Mouse (Mus musculus) urinary bladder, postnatal 4 days (tissue): Measurements from ENCODE around the gene Itga1.

Source experiments
- DNase-seq, 2 experiments: peaks; one replicate each; pipeline ENCODE4 v3.0.0; 2021 to 2022; ENCODE audit warnings: low spot score in 2 of 2

Itga1 gene

DNA sequence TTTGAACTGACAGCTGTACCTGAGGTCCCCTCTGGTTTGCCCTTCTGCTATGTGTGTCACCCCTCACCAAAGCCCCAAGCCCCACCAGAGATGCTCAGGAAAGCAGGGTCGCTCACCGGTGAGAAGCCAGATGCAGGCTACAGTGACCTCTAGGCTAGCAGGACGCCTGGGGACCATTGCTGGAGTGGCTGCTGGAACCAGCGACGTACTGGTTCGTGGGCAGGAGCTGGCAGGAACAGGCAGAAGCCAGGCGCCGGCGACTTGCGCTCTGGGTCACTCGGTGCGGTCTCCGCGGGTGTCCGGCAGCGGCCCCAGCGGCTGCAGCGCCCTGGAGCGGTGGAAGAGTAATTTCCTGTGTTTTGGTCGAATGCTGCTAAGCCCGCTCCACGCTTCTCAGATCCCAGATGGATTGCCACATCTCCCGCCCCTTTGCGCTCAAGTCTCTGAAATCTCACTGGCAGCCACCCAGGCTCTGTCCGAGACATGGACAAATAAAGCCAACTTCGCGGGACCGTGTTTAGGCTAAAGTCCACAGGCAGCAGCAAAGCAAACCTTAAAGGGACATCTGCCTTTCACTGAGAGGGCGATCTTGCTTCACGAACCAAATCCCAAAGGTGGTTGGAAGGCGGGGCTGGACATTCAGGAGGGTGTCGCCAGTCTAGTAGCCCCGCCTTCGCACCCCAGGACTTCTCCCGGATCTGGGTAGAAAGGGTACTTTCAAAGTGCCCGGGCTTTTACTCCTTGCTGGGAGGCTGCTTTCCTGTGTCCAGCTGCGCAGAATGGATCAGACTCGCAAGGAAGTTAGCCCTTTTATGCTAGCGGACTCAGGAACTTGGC, at the start of gene Itga1, which contains the start of gene Gm49395:
Itga1 (minus strand) TSS at position 610 of the 837 bp plus-strand sequence.
Gm49395 (minus strand) TSS at position 567 of the 837 bp plus-strand sequence.
- peak; percentile 74 to 78 for DNase-seq

DNA sequence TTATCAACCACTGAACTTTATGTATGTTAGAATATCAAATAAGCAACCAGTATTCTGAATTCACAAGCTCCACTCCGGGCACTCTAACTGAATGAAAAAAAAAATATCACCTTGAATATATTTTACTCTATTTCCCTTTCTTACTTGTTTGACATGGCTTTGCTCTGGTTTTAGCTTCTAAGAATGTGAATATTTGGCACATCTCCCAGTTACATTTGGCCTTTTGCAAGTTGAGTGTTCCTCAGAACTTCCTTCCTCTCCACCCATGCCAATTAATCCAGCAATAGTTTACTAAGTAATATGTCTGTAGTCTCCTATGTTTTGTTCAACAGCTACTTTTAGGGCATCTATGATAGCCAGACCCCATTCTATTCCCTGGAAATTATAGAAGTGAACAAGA, 48.8 kb upstream of the Itga1 start:
- no peak for DNase-seq

DNA sequence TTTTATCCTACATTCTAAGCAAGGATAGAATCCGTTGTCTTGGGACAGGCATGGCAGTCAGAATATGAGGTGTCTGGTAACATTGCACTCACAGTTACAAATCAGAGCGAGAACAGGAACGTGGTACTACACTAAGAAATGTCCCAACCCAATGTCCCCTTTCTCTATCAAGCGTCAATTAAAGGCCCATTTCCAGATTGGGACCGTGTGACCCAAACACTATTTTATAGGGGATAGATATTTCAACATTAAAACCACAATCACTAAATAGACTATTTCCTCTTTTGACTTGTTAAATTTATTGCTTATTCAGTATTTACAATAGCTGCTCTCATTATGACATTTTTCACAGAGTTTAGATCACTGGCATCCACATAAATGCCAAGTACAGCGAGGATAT, 48.1 kb upstream of the Itga1 start:
- no peak for DNase-seq

DNA sequence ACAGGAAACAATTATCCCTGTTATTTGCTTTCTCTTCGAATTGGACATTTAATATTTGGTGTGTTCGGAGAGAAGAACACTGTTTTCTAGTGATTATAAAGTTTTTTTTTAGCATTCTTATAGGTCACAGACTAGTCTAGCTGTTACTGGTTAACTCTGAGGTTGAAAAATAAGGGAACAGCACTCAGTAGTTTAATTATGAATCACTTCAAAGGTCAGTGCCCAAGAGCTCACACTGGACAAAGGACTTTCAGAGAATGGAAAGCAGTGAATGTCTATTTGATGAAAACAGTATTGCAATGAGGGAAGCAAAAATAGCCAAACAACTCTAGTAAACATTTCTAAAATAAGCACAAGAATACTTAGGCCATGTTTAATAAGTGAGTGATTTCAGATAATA, 41.8 kb upstream of the Itga1 start:
- DNase-seq: no peak

DNA sequence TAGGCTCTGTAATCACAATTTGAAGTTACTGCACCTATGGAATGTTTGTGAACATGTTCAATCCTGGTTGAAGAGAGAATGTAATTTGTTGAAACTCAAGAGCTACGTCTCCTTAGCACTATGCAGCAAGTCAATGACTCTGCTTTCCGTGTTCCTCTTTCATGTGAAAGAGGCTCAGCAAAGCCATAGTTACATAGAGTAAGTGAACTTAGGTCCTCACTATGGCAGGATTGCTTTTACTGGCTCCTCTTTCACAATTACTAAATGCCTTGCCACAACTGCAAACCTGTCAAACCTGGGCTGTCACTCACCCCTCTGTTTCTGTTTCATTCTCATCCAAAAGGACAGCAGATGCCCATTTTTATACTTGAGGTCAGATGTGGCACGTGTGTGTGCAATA, 40.3 kb upstream of the Itga1 start:
- DNase-seq: no peak

DNA sequence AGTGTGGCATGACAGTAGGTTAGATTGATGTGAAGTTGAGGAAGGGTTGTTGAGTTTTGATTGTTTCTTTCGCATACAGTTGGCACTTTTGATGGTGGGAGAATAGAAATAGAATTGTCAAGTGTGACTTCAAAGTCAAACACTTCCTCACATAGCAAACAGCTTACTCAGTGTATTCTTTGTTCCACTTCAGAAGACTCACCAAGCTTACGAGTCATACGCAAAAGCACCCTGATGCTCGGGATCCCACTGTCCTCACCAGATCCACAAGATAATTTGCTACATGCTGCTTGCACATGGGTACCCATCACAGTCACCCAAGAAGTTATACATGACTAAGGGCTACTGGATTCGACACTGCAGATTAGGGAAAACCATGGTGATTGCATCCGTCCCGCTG, 36.7 kb upstream of the Itga1 start:
- DNase-seq: no peak

DNA sequence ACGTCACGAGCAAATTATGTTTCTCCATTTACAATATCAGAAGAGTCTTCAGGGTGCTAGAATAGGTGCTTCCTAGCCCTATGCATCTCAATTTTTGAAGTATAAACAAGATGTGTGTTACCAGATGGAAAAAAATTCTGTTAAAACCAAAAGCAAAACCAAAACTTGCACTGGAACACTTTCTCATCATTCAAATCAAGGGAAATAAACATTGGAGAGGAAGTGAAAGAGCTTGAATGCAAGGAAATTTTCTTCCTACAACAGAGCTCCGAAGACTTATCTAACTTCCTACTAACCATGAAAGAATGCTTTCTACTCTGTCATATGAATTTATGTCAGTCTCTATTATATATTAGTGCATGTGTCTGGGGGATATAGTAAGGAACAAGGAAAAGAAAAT, 35.0 kb upstream of the Itga1 start:
- no peak for DNase-seq

DNA sequence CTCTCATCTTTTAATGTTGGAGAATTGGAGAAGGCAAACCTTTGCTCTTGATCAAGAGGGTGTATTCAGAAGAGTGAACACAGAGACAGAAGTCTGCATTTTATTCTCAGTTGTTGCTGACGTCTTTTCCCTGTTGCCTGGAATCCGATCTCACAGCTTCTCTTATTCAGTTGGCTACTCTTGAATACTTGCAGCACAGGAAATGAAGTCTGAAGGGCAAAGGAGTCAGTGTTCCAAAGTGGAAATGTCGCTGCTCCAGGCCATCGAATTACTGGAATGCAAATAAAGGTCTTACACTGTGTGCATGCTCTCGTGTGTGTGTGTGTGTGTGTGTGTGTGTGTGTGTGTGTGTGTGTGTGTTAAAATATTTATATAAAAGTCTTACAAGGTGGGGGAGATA, 30.7 kb upstream of the Itga1 start:
- DNase-seq: no peak

DNA sequence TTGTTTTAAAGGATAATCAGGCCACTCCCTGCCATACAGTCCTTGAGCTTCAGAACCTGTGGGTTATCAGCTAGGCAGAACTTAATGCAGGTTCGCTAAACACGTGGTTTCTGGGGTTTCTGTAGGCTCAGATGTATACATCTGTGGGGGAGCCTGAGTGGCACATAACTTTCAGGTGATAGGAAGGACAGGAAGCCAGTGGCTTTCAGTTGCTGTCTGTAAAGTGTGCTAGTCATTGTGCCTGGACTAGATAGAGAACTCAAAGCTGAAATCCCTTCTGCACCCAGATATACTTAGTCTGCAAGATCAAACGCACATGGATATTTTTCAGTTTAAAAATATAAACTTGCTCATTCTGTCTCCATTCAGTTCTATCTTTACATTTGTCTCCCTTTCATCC, 29.6 kb upstream of the Itga1 start:
- no peak for DNase-seq

DNA sequence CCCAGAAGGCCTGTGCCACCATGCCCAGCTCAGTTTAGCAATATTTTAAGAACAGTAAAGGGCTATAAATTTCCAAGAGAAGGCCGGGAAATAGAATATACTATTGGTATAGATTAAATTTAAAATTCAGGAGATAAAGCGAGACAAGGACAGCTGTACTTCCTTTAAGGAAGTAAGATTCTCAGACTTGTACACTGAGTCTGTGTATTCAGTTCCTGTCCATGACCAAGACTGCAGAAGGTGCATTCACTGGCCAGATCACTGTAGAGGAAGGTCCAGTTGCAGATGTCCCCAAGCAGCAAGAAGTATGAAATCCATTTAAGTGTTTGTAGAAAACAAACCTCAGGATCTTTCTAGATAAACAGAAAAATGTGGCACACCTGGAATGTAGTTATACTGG, 28.3 kb upstream of the Itga1 start:
- no peak for DNase-seq

DNA sequence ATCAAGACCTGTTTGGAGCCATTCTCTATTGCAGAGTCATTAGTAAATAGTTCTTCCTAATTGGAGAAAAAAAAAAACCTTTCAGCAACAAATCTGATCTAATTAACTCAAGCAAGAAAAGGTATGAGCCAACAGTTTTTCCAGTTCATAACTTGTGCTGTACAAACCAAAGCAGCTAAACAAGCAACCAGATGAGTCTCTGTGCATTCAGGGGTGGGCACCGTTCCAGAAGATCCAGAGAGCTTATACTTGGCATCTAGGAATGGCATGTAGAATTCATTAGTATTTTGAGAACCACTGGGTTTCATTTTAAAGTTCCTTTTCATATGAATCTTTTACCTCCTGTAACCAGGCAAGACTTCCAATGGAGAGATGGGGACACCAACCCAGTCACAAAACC, 26.1 kb upstream of the Itga1 start:
- no peak for DNase-seq

DNA sequence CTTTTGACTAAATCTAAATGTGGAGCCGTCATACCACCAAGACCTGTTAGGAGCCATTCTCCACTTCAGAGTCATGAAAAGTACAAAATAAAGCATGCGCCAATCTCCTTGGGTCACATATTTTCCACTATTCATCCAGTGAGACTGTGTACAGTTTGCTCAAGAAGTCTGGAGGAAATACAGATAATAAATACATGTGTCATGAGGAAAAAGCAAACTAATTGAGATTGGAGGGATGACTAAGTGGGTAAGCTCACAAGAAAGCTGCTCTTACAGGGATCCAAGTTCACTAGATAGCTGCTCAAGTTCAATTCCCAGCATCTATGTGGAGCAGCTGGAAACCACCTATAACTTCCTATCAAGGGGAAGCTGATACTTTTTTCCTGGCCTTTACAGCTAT, 24.8 kb upstream of the Itga1 start:
- DNase-seq: no peak

DNA sequence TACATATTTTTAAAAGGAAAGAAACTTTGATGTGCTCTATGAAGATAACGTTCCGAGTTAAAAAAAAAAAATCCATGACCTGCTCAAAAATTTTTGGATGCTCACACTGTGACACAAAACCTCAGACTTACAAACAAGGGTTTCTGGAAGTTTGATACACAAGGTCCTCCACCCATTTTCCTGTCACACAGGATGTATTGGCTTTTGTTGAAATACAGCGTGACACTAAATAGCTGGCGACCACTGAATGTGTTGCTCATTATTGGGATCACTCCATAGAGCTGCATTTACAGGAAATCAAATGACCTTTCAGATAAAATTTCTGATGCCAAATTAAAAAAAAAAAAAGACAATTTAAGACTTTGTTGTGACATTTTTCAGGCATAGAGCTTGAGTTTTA, 23.4 kb upstream of the Itga1 start:
- DNase-seq: no peak

DNA sequence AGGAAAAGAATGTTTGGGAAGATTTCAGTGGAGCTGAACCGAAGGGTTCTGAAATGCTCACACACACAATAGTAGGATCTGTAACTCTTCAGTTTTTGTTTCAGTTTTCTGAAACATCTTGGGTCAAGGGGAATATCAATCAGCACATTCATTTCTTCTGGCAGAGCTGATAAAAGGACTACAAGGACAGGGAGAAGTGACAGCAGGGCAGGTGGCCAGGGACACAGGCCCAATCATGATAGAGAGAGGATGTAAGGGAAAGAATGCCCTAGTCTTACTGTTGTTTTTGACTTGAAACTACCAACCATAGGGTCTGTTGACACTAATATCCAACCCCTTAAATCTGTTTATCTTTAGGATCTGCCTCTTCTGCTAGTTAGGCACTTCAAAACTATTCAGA, 22.8 kb upstream of the Itga1 start:
- no peak for DNase-seq

DNA sequence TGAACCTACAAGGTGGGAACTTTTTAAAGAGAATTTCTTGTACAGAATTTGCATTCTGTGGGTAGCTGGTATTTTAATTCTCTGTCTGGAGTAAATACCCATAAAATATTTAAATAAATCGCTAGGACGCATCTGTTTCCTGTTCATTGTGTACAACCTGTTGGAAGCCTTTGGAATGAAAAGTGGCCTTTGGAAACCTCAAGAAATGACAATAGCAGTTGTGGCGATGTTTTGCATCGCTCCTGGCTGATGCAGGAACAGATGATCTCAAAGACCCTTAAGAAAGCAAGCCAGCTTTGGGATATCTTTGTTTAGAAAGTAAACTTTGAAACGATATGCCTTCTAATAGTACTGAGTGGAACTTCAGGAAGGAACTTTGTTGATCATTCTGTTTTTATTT, 17.0 kb upstream of the Itga1 start:
- DNase-seq: no peak

DNA sequence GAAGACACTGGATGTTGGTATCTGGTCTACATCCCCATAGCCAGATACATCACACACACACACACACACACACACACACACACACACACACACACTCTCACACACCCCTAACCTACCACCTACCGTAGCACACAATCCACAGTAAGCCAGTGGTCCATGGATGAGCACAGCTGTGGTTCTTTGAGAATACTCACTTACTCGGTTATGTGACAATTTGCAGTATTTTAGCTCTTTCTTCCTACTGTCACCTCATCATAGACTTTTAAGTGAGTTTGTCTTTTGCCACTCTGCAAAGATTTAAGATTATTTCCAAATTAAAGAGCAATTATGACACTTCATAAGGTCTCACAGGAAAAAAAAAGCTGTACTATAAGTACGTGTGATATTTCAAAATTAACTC, 16.4 kb upstream of the Itga1 start:
- no peak for DNase-seq

DNA sequence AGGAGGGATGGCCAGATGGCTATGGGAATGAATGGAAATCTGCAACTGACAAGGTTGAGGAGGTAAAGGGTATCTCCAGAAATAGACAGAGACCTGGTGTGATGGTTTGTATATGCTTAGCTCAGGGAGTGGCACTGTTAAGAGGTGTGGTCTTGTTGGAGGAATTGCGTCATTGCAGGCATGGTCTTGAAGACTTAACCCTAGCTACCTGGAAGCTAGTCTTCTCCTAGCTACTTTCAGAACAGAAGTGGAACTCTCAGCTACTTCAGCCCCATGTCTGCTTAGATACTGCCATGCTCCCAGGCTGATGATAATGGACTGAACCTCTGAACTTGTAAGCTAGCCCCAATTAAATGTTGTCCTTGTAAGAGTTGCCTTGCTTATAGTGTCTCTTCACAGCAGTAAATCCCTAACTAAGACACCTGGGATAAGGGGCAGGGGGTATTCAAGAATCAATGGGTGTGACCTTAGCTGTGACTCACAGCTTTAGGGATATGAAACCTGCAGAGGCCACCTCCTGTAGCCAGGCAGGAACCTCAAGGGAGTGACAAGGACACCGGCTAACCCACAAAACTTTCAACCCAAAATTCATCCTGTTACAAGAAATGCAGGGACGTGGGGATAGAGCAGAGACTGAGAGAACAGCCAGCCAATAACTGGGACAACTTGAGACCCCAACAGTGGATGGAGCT, 15.3 kb upstream of the Itga1 start:
- DNase-seq: no peak

DNA sequence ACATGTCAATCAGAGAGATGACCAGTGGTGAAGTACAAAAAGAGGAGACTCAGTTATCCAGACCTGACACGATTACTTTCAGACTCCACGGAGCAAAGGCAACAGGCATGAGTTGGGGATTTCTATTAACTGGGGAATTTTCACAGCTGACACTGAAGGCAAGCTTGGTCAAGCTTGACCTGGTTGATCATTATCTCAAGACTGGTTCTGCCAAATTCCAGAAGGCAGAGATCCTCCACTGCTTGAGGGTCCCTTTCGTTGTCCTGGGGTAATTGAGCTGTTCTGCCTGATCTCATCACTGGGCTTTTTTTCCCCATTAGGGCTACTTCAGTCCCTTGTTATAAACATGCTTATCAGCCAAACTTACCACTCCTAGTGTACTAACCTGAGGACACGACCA, 7.9 kb upstream of the Itga1 start:
- no peak for DNase-seq

DNA sequence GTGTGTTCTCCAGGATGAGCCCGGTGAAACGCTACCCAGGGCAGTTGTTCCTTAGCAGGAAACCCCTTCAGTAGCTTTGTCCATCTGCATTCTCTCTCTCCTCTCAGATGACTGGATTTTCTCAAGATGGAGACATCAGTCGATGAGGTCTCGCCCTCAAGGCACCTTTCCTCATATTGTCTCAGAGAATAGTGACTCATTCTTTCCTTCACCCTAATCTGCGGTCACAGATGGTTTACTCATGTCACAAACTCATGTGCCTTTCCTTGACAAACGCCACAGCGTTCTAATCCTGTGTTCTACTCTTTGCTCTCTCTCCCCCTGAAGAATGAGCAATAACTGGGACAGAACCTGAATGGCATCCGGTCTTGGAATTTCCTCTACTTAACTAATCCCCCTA, 5.7 kb upstream of the Itga1 start:
- no peak for DNase-seq

DNA sequence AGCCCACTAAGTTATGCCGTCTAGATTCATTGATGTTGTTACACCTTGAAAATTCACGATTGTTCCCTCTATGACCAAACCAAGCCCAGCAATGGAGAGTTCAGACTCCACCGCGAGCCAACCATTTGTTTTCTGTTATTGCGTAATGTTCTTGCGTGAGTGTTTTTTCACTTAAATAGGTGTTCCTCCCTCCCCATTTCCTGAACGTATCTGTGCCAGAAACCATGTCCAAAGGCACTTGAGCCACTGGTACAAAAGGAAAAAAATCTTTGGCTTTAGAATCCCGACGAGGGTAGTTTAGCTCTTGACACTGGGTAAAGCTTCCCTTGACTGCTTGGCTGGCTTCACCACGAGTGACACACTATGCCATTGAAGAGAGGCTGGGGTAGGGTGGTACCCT, 4.4 kb upstream of the Itga1 start:
- no peak for DNase-seq

DNA sequence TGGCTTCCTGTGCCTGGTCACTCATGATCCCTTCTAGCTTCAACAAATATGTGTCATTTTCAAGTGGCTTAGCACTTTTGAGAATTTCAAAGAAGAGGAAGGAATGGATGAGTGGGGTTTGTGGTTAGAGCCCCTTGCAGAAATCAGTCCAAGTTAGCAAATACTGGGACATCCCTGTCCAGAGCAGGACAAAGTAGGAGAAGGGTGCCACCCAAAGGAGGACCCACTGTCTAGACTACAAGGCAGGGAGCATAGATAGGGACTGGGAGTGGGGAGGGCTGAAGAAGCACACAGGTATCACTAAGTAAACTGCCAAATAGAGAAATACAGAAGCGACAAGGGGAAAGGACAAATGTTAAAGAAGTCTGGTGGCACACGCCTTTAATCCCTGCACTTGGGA, 990 bp upstream of the Itga1 start:
- DNase-seq: no peak

DNA sequence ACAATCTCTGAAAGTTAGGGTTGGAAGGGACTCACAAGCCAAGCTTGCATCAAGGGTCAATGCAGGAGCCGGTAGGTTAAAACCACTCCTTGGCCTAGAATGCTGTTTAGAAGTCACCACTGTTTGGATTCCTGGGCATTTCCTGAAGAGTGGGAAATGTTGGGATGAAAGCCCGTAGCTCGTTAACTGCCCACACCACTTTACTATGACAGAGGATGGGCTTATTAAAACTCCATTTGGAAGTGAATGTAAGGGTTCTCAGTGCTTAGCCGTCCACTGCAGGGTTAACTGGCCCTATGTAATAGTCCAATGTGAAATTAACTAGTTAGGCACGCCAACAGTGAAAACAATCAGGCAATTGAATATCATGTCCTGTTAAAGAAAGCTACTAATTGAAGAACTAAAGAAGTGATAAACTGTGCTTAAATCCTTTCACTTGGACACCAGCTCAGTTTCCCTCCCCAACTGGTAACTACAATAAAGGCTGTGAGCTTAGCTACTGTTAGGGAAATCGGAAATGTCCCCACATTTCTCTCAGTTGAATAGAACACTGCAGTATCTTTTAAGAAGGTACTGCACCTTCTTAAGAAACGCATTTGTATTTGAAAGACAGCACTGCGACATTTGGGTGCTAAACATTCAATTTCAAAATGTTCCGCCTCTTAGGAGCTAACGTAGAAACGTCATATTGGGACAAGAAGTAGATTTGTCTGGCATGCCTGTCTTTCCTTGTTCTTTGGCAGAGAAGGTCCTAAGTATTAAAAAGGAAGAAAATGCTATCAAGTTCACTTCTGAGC, 1.2 kb downstream of the Itga1 start:
- DNase-seq: no peak

DNA sequence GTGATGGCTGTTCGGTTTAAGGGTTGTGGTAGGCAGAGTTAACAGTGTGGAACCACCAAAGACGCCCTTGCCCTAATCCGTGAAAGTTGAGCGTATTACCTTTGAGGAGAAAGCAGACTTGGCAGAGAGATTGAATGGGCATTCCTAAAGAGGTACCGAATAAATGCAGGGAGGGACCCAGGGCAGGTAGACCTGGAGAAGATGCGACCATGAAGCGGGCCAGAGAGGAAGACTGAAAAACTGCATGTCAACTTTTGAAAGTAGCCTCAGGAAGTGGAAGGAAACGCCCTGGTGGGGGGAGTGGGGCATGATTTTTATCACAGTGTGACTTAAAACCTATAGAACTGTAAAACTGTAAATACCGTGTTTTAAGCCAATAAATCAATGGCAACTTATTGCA, 2.4 kb downstream of the Itga1 start:
- no peak for DNase-seq
